Mouse (Mus musculus) right cerebral cortex, adult 2 months (tissue): ENCODE results near the gene Cidec.

Experiments
- DNase-seq, 2 experiments: peaks; one replicate each; pipeline ENCODE4 v3.0.0; 2021 to 2022; ENCODE audit warnings: low spot score in 2 of 2

Cidec gene

DNA sequence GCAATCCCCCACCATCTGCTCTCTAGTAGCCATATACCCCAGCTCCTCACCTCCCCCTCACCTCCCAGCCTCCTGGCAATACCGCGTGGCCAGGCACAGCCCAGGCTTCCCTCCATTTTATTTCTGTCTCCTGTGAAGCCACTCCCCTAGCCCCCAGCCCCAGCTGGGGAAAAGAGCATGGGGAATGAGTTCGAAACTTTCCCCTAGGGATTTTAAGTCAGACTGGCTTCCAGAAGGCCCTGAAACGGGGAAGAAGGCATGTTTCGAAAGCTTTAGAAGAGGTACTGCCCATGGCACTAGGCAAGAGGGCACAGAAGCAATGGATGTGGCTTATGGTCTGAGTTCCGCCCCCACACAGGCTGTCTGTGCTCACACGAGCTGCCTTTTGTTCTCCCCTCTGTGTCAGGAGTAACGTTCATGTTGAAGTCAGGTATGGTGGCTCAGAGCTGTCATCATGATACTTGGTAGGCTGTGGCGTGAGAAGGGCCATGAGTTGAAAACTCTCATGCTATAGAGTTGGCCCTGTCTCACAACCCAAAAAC, at the start of gene Cidec:
TSS of gene Cidec (minus strand) at position 97 of the 542 bp plus-strand sequence.
- DNase-seq: no peak

DNA sequence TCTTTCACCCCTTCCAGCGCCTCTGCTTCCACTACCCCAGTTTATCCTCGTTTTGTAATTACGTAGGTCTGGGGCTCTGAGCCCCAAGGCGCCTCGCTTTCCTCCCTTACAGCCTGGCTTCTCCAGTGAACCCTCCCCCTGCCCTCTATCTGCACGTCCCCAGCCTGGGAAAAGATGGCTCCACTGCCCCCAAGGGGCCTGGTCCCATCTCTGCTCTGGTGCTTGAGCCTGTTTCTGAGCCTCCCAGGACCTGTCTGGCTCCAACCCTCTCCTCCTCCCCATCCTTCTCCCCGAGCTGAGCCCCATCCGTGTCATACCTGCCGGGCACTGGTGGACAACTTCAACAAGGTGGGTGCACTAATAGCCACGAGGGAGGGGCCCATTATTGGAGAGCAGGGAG, 48.2 kb upstream of the Cidec start:
- no peak for DNase-seq

DNA sequence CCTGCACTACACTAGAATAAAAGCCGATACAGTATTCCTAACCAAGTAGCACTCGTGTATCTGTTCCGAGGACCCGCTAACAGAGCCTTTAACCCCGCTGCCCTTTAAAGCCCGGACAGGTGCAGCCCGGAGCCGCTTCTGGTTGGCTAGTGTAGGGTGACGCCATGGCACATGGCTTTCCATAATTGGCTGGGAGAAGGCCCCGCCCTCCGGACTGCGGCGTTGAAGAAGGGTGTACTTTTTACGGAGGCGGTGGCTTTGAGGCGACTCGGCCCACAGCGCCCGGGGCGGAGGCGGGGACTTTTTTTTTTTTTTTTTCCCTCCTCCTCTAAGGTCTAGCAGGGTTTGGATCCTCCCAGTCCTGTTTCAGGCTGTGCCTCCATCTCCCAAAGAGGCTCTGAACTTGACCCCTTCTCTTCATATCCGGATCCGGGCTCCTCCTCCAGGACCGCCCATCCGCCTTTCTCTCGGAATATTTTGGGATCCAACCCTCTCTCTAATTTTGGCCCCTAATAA, 47.6 kb upstream of the Cidec start, which contains the start of gene Creld1:
TSS of gene Creld1 (plus strand) at position 198 of the 516 bp plus-strand sequence.
- peak; percentile 94 to 95 for DNase-seq

DNA sequence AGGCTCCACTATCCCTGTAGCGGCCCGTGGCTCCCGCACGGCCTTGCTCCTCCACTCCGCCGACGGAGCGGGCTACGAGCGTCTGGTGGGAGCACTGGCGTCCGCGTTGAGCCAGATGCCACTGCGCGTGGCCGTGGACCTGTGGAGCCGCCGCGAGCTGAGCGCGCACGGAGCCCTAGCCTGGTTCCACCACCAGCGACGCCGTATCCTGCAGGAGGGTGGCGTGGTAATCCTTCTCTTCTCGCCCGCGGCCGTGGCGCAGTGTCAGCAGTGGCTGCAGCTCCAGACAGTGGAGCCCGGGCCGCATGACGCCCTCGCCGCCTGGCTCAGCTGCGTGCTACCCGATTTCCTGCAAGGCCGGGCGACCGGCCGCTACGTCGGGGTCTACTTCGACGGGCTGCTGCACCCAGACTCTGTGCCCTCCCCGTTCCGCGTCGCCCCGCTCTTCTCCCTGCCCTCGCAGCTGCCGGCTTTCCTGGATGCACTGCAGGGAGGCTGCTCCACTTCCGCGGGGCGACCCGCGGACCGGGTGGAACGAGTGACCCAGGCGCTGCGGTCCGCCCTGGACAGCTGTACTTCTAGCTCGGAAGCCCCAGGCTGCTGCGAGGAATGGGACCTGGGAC, 47.0 kb upstream of the Cidec start:
- DNase-seq: no peak

DNA sequence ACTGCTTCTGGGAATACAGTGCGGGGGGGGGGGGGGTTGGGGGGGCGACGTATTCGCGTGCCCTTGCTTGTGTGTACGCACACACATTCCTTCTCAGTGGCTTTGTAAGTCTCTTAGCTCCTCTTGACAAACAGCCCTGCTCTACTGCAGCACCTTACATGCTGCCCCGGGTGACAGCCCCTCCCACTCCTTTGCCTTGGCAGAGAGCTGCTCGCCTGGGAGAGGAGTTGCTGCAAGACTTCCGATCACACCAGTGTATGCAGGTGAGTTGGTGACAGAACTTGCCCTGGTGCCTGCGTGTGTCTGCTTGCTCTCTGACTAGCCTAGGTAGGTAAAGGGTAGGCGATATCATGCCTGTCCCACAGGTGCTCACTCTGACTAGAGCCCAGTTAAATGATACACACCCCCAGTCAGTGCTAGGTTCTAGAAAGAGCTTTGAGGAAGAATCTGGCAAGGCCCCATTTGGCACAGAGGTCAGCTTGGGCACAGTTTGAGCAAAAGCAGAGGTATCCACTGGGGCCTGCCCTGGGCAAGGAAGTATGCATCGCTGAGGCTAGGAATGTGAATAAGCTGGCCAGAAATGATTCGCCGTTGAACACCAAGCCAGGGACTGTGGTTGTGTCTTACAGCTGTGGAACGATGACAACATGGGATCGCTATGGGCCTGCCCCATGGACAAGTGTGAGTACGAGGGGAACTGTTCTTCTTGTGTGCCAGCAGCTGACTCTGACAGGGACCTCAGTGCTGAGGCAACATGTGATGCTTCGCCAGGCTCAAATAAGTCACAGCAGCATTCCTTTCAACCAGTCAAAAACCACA, 45.2 kb upstream of the Cidec start:
- DNase-seq: no peak

DNA sequence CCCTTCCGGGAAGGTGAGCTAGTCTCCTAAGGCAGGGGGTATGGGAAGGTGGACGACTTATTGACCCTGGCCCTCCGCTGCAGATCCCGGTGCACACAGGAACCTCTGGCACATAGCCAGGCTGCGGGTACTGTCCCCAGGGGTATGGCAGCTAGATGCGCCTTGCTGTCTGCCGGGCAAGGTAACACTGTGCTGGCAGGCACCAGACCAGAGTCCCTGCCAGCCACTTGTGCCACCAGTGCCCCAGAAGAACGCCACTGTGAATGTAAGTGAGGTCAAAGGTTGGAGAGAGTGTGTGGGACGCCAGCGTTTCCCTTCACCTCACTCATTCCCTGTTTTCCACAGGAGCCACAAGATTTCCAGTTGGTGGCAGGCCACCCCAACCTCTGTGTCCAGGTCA, 43.3 kb upstream of the Cidec start:
- DNase-seq: no peak

DNA sequence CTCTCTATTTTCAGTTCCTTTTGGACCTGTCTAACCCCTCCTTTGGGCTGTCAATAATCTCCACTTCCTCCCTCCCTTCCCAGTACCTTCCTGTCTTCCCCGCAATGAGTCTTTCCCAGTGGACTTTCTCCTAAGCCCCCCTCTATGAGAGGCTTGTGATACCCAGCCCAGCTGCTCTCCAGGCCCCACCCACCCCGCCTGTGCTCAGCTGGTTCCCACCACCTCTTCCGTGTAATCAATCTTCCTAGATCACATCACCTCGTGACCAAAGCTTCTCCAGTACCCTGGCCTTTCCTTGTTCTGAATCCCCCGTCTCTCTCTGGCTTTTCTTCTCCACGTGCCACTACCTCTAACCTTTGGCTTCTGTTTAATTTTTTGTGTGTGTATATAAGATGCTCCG, 41.8 kb upstream of the Cidec start:
- no peak for DNase-seq

DNA sequence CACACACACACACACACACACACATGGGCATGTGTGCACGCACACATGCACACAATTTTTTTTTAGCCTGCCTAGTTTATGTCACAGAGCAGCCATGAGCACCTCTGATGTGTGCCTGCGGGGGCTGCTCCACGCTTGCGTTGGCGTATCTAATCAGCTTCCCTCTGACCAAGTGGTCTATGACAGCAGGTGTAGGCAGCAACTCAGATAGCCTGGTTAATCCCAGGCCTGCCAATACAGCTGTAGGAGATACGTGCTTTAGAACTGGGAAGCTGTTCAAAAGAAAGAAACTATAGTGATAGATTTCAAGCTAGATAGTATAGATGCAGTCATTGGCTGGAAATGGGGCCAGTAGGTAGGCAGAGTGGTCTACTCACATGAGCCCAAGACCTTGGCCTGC, 38.2 kb upstream of the Cidec start:
- no peak for DNase-seq

DNA sequence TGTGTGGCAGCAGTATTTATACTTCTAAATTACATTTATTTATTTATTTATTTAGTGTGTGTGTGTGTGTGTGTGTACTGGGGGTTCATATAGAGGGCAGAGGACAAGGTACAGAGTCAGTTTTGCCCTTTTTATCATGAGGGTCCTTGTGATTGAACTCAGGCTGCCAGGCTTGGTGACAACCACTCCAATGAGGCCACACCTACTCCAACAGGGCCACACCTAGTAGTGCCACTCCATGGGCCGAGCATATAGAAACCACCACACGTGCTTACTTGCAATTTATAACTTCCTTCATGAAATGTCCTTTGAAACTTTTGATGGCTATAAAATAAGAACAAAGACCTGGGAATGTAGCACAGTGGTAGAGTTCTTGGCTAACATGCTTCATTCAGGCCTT, 37.7 kb upstream of the Cidec start:
- DNase-seq: no peak

DNA sequence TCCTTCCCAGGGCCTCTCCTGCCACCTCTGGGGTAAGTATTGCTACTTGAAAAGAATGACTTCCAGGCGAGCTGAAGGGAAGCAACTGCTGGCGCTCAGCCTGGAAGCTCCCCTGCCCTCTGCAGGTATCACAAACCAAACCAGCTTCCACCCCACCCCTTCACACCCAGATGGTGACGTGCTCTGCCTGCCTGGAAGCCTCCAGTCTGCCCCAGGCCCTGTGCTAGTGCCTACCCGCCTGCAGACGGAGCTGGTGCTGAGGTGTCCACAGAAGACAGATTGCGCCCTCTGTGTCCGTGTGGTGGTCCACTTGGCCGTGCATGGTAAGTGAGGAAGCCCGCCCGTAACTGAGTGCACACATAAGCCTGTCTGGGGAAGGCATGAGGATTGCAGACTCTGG, 36.5 kb upstream of the Cidec start:
- DNase-seq: no peak

DNA sequence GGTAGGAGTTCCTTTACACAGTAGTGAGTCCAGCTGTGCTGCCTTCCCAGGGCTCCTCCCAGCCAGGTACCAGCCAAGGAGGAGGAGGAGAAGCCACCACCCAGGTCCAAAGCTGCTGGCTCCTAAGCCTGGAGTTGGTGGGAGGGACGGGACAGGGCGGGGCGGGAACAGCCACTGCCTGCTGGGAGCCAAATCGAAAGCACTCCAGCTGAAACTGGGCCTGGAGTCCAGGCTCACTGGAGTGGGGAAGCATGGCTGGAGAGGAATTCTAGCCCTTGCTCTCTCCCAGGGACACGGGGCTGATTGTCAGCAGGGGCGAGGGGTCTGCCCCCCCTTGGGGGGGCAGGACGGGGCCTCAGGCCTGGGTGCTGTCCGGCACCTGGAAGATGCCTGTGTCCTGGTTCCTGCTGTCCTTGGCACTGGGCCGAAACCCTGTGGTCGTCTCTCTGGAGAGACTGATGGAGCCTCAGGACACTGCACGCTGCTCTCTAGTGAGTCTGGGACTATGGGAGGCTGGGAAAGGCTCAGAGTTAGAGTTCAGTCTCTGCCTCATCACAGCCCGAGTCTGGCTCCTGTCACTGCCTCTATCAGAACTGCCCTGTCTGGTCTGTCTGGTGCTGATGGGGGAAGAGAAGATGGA, 35.9 kb upstream of the Cidec start, which contains the start of gene Il17rc:
TSS of gene Il17rc (plus strand) at position 131 of the 640 bp plus-strand sequence.
- DNase-seq: no peak

DNA sequence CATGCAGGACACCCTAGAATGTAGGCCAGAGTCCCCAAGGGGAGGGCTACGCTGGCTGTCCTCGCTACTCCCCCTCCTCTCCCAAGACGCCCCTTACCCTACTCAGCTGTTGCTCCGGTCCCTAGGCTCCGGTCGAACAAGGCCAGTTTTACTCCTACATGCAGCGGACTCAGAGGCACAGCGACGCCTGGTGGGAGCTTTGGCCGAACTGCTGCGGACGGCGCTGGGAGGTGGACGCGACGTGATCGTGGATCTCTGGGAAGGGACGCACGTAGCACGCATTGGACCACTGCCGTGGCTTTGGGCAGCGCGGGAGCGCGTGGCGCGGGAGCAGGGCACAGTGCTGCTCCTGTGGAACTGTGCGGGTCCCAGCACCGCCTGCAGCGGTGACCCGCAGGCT, 33.9 kb upstream of the Cidec start:
- DNase-seq: peak; percentile 73 to 74

DNA sequence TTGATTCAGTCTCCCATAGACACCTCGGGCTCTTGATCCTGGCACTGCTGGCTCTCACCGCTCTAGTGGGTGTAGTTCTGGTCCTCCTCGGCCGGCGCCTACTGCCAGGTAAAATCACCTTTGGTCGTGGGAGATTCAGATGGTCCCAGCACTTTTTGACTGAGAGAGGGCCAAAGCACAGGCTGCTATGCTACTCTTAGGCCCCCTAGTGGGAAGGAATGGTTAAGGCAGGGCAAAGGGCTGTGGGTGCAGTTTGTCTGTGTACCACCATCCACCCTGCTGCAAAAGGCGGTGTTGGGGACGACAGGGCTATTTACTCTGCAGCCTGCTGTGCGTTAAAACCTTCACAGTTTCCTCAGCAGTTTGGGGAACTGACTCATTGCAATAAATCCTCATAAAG, 33.5 kb upstream of the Cidec start:
- DNase-seq: peak; percentile 61 to 69

DNA sequence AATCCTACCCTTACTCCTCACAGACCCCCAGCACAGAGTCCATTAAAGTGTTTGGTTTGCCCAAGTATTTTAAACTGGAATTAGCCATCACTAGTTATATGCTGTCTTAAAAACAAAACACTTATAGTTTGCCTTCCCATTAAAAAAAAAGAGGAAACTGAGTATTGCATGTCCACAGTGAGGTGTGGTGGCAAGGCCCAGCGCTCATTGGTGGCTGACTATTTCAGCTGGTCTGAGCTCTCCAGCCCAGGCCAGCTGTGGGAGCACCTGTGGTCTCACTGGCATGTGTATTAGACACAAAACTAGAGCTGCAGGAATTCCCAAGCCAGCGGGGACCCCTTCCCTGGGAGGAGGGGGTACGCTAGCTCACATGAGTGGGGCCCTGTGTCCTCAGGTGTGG, 33.0 kb upstream of the Cidec start:
- no peak for DNase-seq

DNA sequence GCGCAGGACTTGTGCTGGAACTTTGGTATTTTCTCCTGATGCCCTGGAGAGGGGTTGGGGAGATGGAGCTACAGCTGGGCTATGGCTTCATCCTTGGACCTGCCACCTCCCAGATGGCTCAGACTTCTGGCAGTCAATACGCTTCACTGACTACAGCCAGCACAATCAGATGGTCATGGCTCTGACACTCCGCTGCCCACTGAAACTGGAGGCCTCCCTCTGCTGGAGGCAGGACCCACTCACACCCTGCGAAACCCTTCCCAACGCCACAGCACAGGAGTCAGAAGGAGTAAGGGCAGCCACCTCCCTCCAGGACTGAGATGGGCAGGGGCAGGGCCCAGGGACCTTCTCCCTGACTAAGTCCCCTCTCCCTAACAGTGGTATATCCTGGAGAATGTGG, 30.0 kb upstream of the Cidec start:
- no peak for DNase-seq

DNA sequence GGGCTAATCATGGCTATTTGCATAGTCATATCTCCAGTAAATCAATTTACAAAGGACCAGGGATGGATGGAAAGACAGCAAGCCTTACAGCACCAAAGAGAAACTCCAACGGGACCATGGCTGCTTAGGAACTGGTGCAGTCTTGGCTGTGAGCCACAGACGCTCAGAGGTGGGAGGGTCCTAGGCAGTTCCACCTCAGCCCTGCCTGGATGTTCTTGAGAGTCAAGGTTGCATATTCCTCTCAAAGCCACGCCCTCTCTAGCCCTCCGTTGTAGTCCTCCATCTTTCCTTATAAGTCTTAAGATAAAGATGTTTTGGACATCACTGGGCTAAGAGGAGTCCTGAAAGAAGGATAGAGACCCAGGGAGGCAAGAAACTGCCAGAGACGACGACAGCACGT, 28.5 kb upstream of the Cidec start:
- DNase-seq: no peak

DNA sequence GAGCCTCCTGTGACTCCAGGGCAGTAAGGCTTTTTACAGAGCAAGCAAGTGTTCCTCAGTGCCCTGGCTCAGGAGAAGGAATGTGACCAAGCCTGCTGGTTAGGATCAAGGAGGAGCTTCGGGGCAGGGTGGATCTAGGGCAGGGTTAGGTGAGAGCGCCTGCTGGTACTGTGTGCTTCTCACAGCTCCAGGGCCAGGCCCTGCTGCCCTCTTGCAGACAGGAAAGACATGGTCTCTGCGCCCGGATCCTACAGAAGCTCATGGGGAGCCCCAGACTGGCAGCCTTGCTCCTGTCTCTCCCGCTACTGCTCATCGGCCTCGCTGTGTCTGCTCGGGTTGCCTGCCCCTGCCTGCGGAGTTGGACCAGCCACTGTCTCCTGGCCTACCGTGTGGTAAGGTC, 23.1 kb upstream of the Cidec start:
- DNase-seq: no peak

DNA sequence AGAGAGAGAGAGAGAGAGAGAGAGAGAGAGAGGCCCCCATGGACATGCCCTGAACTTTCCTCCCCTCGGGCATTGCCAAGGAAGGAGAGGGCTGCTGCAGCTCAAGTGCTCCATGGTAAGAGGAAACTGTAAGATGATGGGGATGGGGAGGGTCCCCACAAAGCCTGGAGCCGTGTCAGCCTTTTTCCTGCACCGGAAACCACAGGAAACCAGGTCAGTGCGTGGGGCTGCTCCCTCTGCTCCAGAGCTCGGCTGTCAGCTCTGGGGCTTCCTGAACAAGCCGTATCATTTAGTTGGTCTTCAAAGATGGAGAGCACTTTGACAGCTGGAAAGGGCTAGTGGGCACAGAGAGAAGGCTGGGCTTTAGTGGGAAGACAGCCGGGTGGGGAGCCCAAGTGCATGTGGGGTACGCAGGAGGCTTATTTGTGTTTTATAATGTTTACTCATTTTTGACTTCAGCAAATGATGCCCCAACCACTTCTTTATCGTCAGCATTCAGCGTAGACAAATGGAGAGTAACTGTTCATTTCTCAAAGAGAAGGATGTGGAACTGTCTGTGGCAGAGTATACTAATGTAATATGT, 22.5 kb upstream of the Cidec start, which contains the start of gene Il17re:
TSS of gene Il17re (plus strand) at position 533 of the 583 bp plus-strand sequence.
- no peak for DNase-seq

DNA sequence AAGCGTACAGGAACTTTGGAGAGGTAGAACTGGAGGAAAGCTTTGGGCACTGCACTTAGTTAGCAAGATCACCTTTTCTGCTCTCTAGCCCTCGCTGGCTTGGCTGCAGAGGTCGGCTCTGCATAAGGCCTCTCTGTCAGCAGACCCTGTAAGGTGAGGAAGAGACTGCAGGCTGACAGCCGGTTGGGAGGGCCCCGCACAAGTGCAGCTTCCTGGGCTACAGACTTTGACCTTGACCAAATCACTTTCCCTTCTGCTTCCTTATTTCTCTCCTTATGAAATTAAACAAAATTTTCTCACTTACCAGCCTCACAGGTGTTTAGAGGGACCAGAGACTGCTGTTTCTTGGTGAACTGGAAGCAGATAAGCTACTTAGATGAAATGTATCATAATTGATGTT, 19.4 kb upstream of the Cidec start:
- DNase-seq: no peak

DNA sequence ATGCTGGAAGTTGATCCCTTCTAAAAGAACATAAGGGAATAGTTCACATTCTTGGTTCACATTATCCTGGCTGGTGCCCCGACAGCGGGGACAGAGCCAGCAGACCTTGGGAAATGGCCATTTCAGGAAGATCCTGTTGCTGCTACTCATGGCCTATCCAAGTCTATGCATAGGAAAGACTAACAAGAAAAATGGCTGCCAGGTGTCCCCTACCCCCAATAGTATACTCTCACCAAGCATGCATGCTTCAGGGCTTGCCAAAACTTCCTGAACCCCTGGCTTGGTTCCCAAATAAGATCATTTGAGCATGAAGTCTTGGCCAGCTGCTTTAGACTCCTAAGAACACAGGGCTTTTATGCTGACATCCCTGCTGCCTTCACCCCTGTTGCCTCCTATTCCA, 16.3 kb upstream of the Cidec start:
- no peak for DNase-seq

DNA sequence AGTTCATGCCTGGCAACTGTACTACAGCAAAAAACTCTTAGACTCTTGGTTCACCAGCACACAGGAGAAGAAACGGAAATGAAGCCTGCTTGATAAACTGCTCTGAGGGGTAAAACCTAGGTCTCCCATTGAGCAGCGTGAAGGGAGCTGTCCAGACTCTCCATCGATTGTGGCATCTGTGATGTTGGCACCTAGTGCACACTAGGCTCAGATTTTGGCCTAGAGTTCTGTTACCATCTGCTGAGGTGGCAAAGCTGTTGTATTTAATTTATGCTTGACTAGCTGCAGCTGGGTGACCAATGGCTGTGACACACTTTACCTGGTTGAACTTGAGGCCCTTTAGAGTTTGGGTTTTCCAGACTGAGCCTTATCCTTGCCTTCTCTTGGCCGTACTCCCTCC, 12.1 kb upstream of the Cidec start:
- DNase-seq: no peak
